Mouse (Mus musculus) MEL (cell line): ENCODE results near the gene Man1c1. TPM values are rescaled to one million over a fixed set of nuclear protein-coding genes. Genes with fewer than 3 reads are reported as not detected.

ENCODE experiments used
- DNase-seq: peaks from one replicate; pipeline ENCODE4 v3.0.0; 2011; ENCODE audit warnings: low read depth, low spot score
- H3K27ac ChIP-seq: 2 replicates; pipeline ENCODE4 v1.5.1; 2012; ENCODE audit warnings: low read depth, mild to moderate bottlenecking, control low read depth, low read length, moderate library complexity; ENCODE audit not compliant: control insufficient read depth
- H3K27me3 ChIP-seq, 2 experiments: fragments of 150-350 bp in 1 of 2; sonication (generic) in 1 of 2; 2 replicates each; pipeline ENCODE4 v1.6.1; 2012; ENCODE audit warnings: low read length in 2 of 2, mild to moderate bottlenecking in 2 of 2, improper control_type of control experiment in 1 of 2, moderate library complexity in 1 of 2; ENCODE audit not compliant: insufficient read depth in 2 of 2, control insufficient read depth in 1 of 2
- H3K36me3 ChIP-seq, 2 experiments: 2 replicates each; pipeline ENCODE4 v1.6.1; 2012 to 2014; ENCODE audit warnings: low read length in 2 of 2, improper control_type of control experiment in 1 of 2, inconsistent platforms in 1 of 2, mild to moderate bottlenecking in 1 of 2; ENCODE audit not compliant: insufficient read depth in 2 of 2, control insufficient read depth in 1 of 2
- H3K4me1 ChIP-seq, 2 experiments: fragments of 150-350 bp in 1 of 2; sonication (generic) in 1 of 2; 2 replicates each; pipeline ENCODE4 v1.6.1; 2012; ENCODE audit warnings: low read length in 2 of 2, improper control_type of control experiment in 1 of 2, mild to moderate bottlenecking in 1 of 2; ENCODE audit not compliant: insufficient read depth in 2 of 2, control insufficient read depth in 1 of 2
- H3K4me3 ChIP-seq, 2 experiments: fragments of 150-350 bp in 1 of 2; sonication (generic) in 1 of 2; 2 replicates each; pipeline ENCODE4 v1.5.1; 2012; ENCODE audit warnings: low read depth in 2 of 2, low read length in 2 of 2, mild to moderate bottlenecking in 2 of 2, moderate library complexity in 2 of 2, control low read depth in 1 of 2, improper control_type of control experiment in 1 of 2; ENCODE audit not compliant: control insufficient read depth in 1 of 2, insufficient read depth in 1 of 2
- H3K79me2 ChIP-seq: 2 replicates; pipeline ENCODE4 v1.6.1; 2012; ENCODE audit warnings: mild to moderate bottlenecking, low read length, moderate library complexity; ENCODE audit not compliant: control insufficient read depth, poor library complexity, insufficient read depth
- H3K9ac ChIP-seq: 2 replicates; pipeline ENCODE4 v1.6.1; 2012; ENCODE audit warnings: low read depth, mild to moderate bottlenecking, control low read depth, low read length, moderate library complexity; ENCODE audit not compliant: control insufficient read depth, poor library complexity, severe bottlenecking
- H3K9me3 ChIP-seq: fragments of 150-350 bp; sonication (generic); replicated peaks from 2 replicates; pipeline ENCODE4 v1.6.1; 2012; ENCODE audit warnings: mild to moderate bottlenecking, low read length, improper control_type of control experiment, moderate library complexity; ENCODE audit not compliant: insufficient read depth
- CTCF ChIP-seq, 3 experiments: IDR thresholded peaks in 2 of 3; conservative IDR thresholded peaks in 1 of 3; 2 replicates each; pipeline ENCODE4 v1.5.1; 2011 to 2012; ENCODE audit warnings: low read length in 3 of 3, low read depth in 2 of 3, mild to moderate bottlenecking in 2 of 3, improper control_type of control experiment in 1 of 3, inconsistent platforms in 1 of 3, mixed read lengths in 1 of 3, moderate library complexity in 1 of 3; ENCODE audit not compliant: control insufficient read depth in 1 of 3, insufficient read depth in 1 of 3, poor library complexity in 1 of 3, severe bottlenecking in 1 of 3
- GABPA ChIP-seq: IDR thresholded peaks from 2 replicates; pipeline ENCODE4 v1.6.1; 2012; ENCODE audit warnings: low read depth, mild to moderate bottlenecking, inconsistent platforms, low read length, improper control_type of control experiment, moderate library complexity
- HCFC1 ChIP-seq: IDR thresholded peaks from 2 replicates; pipeline ENCODE4 v1.6.1; 2012; ENCODE audit warnings: low read depth, mild to moderate bottlenecking, inconsistent platforms, low read length, improper control_type of control experiment, moderate library complexity
- MYB ChIP-seq: IDR thresholded peaks from 2 replicates; pipeline ENCODE4 v1.6.1; 2011; ENCODE audit warnings: mild to moderate bottlenecking, low read depth, low read length, improper control_type of control experiment
- POLR2AphosphoS2 ChIP-seq: IDR thresholded peaks from 2 replicates; pipeline ENCODE4 v1.6.1; 2011; ENCODE audit warnings: low read length, improper control_type of control experiment
- RAD21 ChIP-seq: IDR thresholded peaks from 2 replicates; pipeline ENCODE4 v1.6.1; 2011; ENCODE audit warnings: mild to moderate bottlenecking, low read depth, low read length, improper control_type of control experiment
- RCOR1 ChIP-seq: IDR thresholded peaks from 2 replicates; pipeline ENCODE4 v1.6.1; 2012; ENCODE audit warnings: low read depth, mild to moderate bottlenecking, inconsistent platforms, low read length, improper control_type of control experiment
- ZC3H11A ChIP-seq: IDR thresholded peaks from 2 replicates; pipeline ENCODE4 v1.6.1; 2012; ENCODE audit warnings: low read depth, mild to moderate bottlenecking, inconsistent platforms, low read length, improper control_type of control experiment
- ZMIZ1 ChIP-seq: IDR thresholded peaks from 2 replicates; pipeline ENCODE4 v1.6.1; 2012; ENCODE audit warnings: low read depth, mild to moderate bottlenecking, inconsistent platforms, low read length, improper control_type of control experiment, moderate library complexity
- polyA plus RNA-seq, 2 experiments: library from polyadenylated mRNA; stranded (reverse) in 1 of 2; unstranded in 1 of 2; fragments of >175 nt in 1 of 2; fragments of >200 nt in 1 of 2; gene quantifications; 2 replicates each; pipeline versions ENCODE4 v1.2.1 to v1.2.4; 2012; ENCODE audit warnings: low replicate concordance in 2 of 2, low read depth in 1 of 2; ENCODE audit not compliant: insufficient read length in 2 of 2, insufficient read depth in 1 of 2, missing spikeins in 1 of 2
- total RNA-seq: library from RNA; depleted of rRNA; stranded (reverse); fragments of 300-350 nt; gene quantifications from 2 replicates; pipeline ENCODE4 v1.2.3, GENCODE M21; 2012

Gene Man1c1
- total and polyA plus RNA-seq, 3 experiments: 1.9 to 5.2 TPM; not detected in 1

GRCm38 (mm10) chr4:134590227-134590926 lies 113.7 kb downstream of the Man1c1 start:
- no peaks in the 10 kb centered on the region for H3K79me2 ChIP-seq
- no peaks in the 10 kb centered on the region for H3K27me3 ChIP-seq
- H3K36me3 ChIP-seq: 0 out of 4 replicates have a peak, but pooled peaks cover 0 to 2% of the 10 kb centered on the region in 2 experiments
- DNase-seq: no peak
- no peaks in the 10 kb centered on the region for H3K9me3 ChIP-seq
- no peak overlapping the region for H3K4me3 ChIP-seq
- H3K4me1 ChIP-seq: no peaks in the 10 kb centered on the region
- H3K27ac ChIP-seq: no peak overlapping the region
- no peak overlapping the region for H3K9ac ChIP-seq
- TF ChIP-seq GABPA (no peak), ZMIZ1 (no peak), MYB (no peak), RAD21 (peak; percentile 28), CTCF (IDR thresholded peaks at IDR 0.05 in 2 of 3, conservative IDR thresholded peaks at IDR 0.05 in 1 of 3; ENCODE audit: control insufficient read depth in 1 of 3, insufficient read depth in 1 of 3, low read depth in 2 of 3, low read length in 3 of 3, poor library complexity in 1 of 3, severe bottlenecking in 1 of 3) (peak; percentile 57 to 73 (median 67))
- TF ChIP-seq, all 39 proteins: peak for 2

- Histone ChIP-seq H3K9ac (no peak overlapping the region), H3K27me3 (no peaks in the 10 kb centered on the region), H3K27ac (no peak overlapping the region), H3K79me2 (no peaks in the 10 kb centered on the region), H3K36me3 (no peaks in the 10 kb centered on the region), H3K4me3 (no peak overlapping the region), H3K4me1 (no peaks in the 10 kb centered on the region), H3K9me3 (no peaks in the 10 kb centered on the region)
- TF ChIP-seq CTCF (IDR thresholded peaks at IDR 0.05 in 2 of 3, conservative IDR thresholded peaks at IDR 0.05 in 1 of 3; ENCODE audit: control insufficient read depth in 1 of 3, insufficient read depth in 1 of 3, low read depth in 2 of 3, low read length in 3 of 3, poor library complexity in 1 of 3, severe bottlenecking in 1 of 3): no peak
- no peak for TF ChIP-seq HCFC1
- DNase-seq: no peak
These were observed 114.3 kb downstream of the Man1c1 start for GRCm38 (mm10) chr4:134589786-134590185.

GRCm38 (mm10) chr4:134588951-134589350 lies 115.1 kb downstream of the Man1c1 start:
- Histone ChIP-seq H3K27me3 (no peaks in the 10 kb centered on the region), H3K9me3 (no peaks in the 10 kb centered on the region), H3K79me2 (no peaks in the 10 kb centered on the region), H3K4me1 (no peaks in the 10 kb centered on the region), H3K4me3 (no peak overlapping the region), H3K9ac (no peak overlapping the region), H3K36me3 (no peaks in the 10 kb centered on the region), H3K27ac (no peak overlapping the region)
- TF ChIP-seq GABPA: no peak
- no peak for TF ChIP-seq RAD21
- no peak for TF ChIP-seq RCOR1
- no peak for TF ChIP-seq POLR2AphosphoS2
- no peak for TF ChIP-seq ZC3H11A
- DNase-seq: no peak
